ENCODE assay signal across 20 mouse cellular contexts in the genomic region with DNA sequence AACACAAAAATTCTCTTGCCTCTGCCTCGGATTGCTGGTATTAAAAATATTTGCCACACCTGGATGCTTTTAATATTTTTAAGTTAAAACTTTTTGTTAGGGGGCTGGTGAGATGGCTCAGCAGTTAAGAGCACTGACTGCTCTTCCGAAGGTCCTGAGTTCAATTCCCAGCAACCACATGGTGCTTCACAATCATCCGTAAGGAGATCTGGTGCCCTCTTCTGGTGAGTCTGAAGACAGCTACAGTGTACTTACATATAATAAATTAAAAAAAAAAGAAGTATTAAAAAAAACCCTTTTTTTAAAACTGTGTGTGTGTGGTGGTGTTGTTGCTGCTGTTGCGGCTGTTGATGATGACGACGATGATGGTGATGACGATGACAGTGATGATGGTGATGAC. TPM values are rescaled to one million over a fixed set of nuclear protein-coding genes. Genes with fewer than 3 reads are reported as not detected.
A peak's percentile ranks its signal among the peaks of the same experiment; 100 is the strongest.
DNase-seq lines count a peak whose midpoint lies in the region; ATAC-seq and TF ChIP-seq lines count a peak whose summit lies in the region.
"Not testable (repeated sequence)": the region's sequence is repeated elsewhere in the genome, so short reads cannot be mapped to it uniquely, and the experiment has no call there.
"Had no signal": no experiment of that assay in that cellular context is flagged by ENCODE, and none has a peak within 500 bp of the region (broad histone marks: within the 10 kb centered on the region; RNA-seq: fewer than 3 reads in every experiment).

No protein-coding gene starts in this region.

- not testable (repeated sequence) for H3K9ac ChIP-seq in ES-E14 (ENCODE audit: insufficient read depth, low read depth, low read length, poor library complexity, severe bottlenecking); heart, adult 2 months (ENCODE audit: low read depth, low read length); kidney, postnatal 0 days (ENCODE audit: low read depth, low read length); liver, embryonic 12.5 days; liver, postnatal 0 days (replicated peaks); stomach, postnatal 0 days (ENCODE audit: low read length)

- H3K36me3 ChIP-seq in ES-E14 (ENCODE audit: control insufficient read depth, insufficient read depth, low read length, poor library complexity, severe bottlenecking); heart, adult 2 months (ENCODE audit: control insufficient read depth, insufficient read depth, low read length); kidney, postnatal 0 days (ENCODE audit: insufficient read depth, low read length); liver, embryonic 12.5 days; liver, postnatal 0 days (replicated peaks; ENCODE audit: insufficient read depth, low read length); stomach, postnatal 0 days (ENCODE audit: control insufficient read depth, insufficient read depth, low read length): not testable (repeated sequence)

- not testable (repeated sequence) for H3K4me3 ChIP-seq in ES-E14 (ENCODE audit: insufficient read depth in 1 of 2, low read depth in 1 of 2, low read length in 2 of 2, poor library complexity in 1 of 2, severe bottlenecking in 1 of 2); heart, adult 2 months; kidney, postnatal 0 days (replicated peaks; ENCODE audit: low read depth, low read length); liver, embryonic 12.5 days; liver, postnatal 0 days (ENCODE audit: low read depth, low read length); stomach, postnatal 0 days (ENCODE audit: low read depth, low read length)

- 81% methylated on average over 7 of the region's 7 CpGs for WGBS in heart, adult 2 months
- 84% methylated on average over 7 of the region's 7 CpGs for WGBS in kidney, postnatal 0 days
- WGBS in liver, embryonic 12.5 days (ENCODE audit: insufficient replicate concordance): 83% methylated on average over 7 of the region's 7 CpGs
- WGBS in liver, postnatal 0 days (ENCODE audit: insufficient replicate concordance): 86% methylated on average over 7 of the region's 7 CpGs
- WGBS in stomach, postnatal 0 days: 80% methylated on average over 7 of the region's 7 CpGs

- TF ChIP-seq EP300 in heart, adult 2 months (IDR thresholded peaks at IDR 0.05; ENCODE audit: insufficient read depth, low read depth, low read length); liver, postnatal 0 days (IDR thresholded peaks at IDR 0.05; ENCODE audit: low read depth); stomach, postnatal 0 days (optimal IDR thresholded peaks at IDR 0.05): not testable (repeated sequence)

- not testable (repeated sequence) for H3K4me2 ChIP-seq in kidney, postnatal 0 days (ENCODE audit: low read length); liver, embryonic 12.5 days; liver, postnatal 0 days (ENCODE audit: low read depth, low read length); stomach, postnatal 0 days (replicated peaks; ENCODE audit: low read depth)

- TF ChIP-seq POLR2A in heart, adult 2 months (IDR thresholded peaks at IDR 0.05; ENCODE audit: insufficient read depth, low read depth, low read length): not testable (repeated sequence)

- not testable (repeated sequence) for H3K4me1 ChIP-seq in ES-E14 (ENCODE audit: control insufficient read depth in 2 of 2, insufficient read depth in 2 of 2, low read length in 2 of 2, poor library complexity in 1 of 2); heart, adult 2 months (ENCODE audit: control insufficient read depth, insufficient read depth, low read length); kidney, postnatal 0 days (replicated peaks; ENCODE audit: insufficient read depth, low read length); stomach, postnatal 0 days (replicated peaks; ENCODE audit: control insufficient read depth, insufficient read depth)
- H3K4me1 ChIP-seq in liver, embryonic 12.5 days: peaks cover 51% of the 10 kb centered on the region
- peaks cover 21% of the 10 kb centered on the region for H3K4me1 ChIP-seq in liver, postnatal 0 days (ENCODE audit: insufficient read depth)

- intact Hi-C loops in heart, adult 2 months (cut with DNase I): loop anchor here (2.0 kb wide), 1 partner anchor 67 kb away; no protein-coding TSS in a partner anchor

- in situ Hi-C loops in ES-E14 (cut with MboI; ENCODE audit: low sequenced_read_pairs in 2 of 2, unreplicated experiment in 2 of 2): not testable (repeated sequence)

- DNase-seq in A20 (ENCODE audit: low read depth, low spot score): peak; percentile 51
- not testable (repeated sequence) for DNase-seq in ES-E14 (ENCODE audit: low read depth, low spot score); heart, adult 2 months; kidney, postnatal 0 days (ENCODE audit: low spot score); liver, postnatal 0 days; stomach, postnatal 0 days (ENCODE audit: low spot score)
- peak; percentile 62 for DNase-seq in ZHBTc4 (ENCODE audit: low read depth, low spot score)

- H3K27ac ChIP-seq in ES-E14 (ENCODE audit: insufficient read depth, low read depth, low read length, poor library complexity, severe bottlenecking); heart, adult 2 months; kidney, postnatal 0 days; stomach, postnatal 0 days (replicated peaks): not testable (repeated sequence)
- peak overlapping the region; percentile 95 for H3K27ac ChIP-seq in liver, embryonic 12.5 days
- H3K27ac ChIP-seq in liver, postnatal 0 days (ENCODE audit: low read depth): peak overlapping the region; percentile 94

- TF ChIP-seq CTCF in heart, adult 2 months (IDR thresholded peaks at IDR 0.05): peak; percentile 52
- TF ChIP-seq CTCF in kidney, postnatal 0 days (IDR thresholded peaks at IDR 0.05; ENCODE audit: low read depth): peak; percentile 59
- TF ChIP-seq CTCF in liver, postnatal 0 days (IDR thresholded peaks at IDR 0.05; ENCODE audit: low read depth): peak; percentile 51
- peak; percentile 60 for TF ChIP-seq CTCF in stomach, postnatal 0 days (IDR thresholded peaks at IDR 0.05; ENCODE audit: low read depth)

- H3K9me3 ChIP-seq in ES-E14 (ENCODE audit: control insufficient read depth, insufficient read depth, low read depth, low read length); kidney, postnatal 0 days (replicated peaks; ENCODE audit: low read length); liver, embryonic 12.5 days (replicated peaks); liver, postnatal 0 days (ENCODE audit: low read length); stomach, postnatal 0 days (ENCODE audit: control insufficient read depth, low read length): not testable (repeated sequence)

- not testable (repeated sequence) for H3K27me3 ChIP-seq in heart, adult 2 months (ENCODE audit: control insufficient read depth, insufficient read depth, low read length); kidney, postnatal 0 days (ENCODE audit: insufficient read depth, low read length); liver, postnatal 0 days (ENCODE audit: insufficient read depth, low read length); stomach, postnatal 0 days (ENCODE audit: control insufficient read depth, insufficient read depth, low read length)
- peaks cover 11% of the 10 kb centered on the region for H3K27me3 ChIP-seq in liver, embryonic 12.5 days (replicated peaks)

- not testable (repeated sequence) for ATAC-seq in kidney, postnatal 0 days (replicated peaks; ENCODE audit: low FRiP score, low read depth); liver, embryonic 12.5 days; liver, postnatal 0 days; stomach, postnatal 0 days (ENCODE audit: low FRiP score, low TSS enrichment)

- not testable (repeated sequence) for H3K79me2 ChIP-seq in heart, adult 2 months (replicated peaks; ENCODE audit: control insufficient read depth, insufficient read depth, low read length)

RNA-seq across cellular contexts. Expression of a gene that starts 4.7 kb away (rescaled TPM):
- 0.67 and 1.0 TPM in 2 replicates for total RNA-seq in ES-E14 (2012; rRNA removed)
- 1 to 10 TPM in 1 of 2 experiments, under 1 TPM in 1; 0.25 to 1.1 TPM for total RNA-seq in heart, adult 2 months (2021)
- polyA plus RNA-seq in heart, adult 2 months (2012; rRNA removed): 0.21 and 0.56 TPM in 2 replicates
- polyA plus RNA-seq in kidney, postnatal 0 days (2015; fragmentation: Nextera tagmentation; extraction: Ambion mirVana): 4.0 and 4.6 TPM in 2 replicates
- 0.18 and 0.46 TPM in 2 replicates for polyA plus RNA-seq in liver, embryonic 12.5 days (2016; fragmentation: Nextera tagmentation; extraction: Ambion mirVana)
- 1.6 TPM in 1 of 2 replicates, not detected in the other for polyA plus RNA-seq in liver, postnatal 0 days (2015; fragmentation: Nextera tagmentation; extraction: Ambion mirVana)
- 0.86 and 0.96 TPM in 2 replicates for polyA plus RNA-seq in stomach, postnatal 0 days (2015; fragmentation: Nextera tagmentation; extraction: Ambion mirVana)
- total RNA-seq: granulocyte monocyte progenitor cell, adult 5-6 weeks; megakaryocyte progenitor cell, adult 5-6 weeks; neutrophil, adult 5-6 weeks had no signal
- polyA plus RNA-seq: activated CD4-positive, CD25-positive, alpha-beta regulatory T cell, adult 4 months had no signal

RNA-seq across cellular contexts. Expression of a gene that starts 8.5 kb away (rescaled TPM):
- total RNA-seq in ES-E14 (2012; rRNA removed): 823 and 1,116 TPM in 2 replicates
- 100 to 1,000 TPM; 850 to 914 TPM for total RNA-seq in heart, adult 2 months (2021)
- 1,001 and 1,201 TPM in 2 replicates for polyA plus RNA-seq in heart, adult 2 months (2012; rRNA removed)
- 1,422 and 1,480 TPM in 2 replicates for polyA plus RNA-seq in kidney, postnatal 0 days (2015; fragmentation: Nextera tagmentation; extraction: Ambion mirVana)
- polyA plus RNA-seq in liver, embryonic 12.5 days (2016; fragmentation: Nextera tagmentation; extraction: Ambion mirVana): 1,528 and 1,635 TPM in 2 replicates
- polyA plus RNA-seq in liver, postnatal 0 days (2015; fragmentation: Nextera tagmentation; extraction: Ambion mirVana): 1,017 and 1,029 TPM in 2 replicates
- polyA plus RNA-seq in stomach, postnatal 0 days (2015; fragmentation: Nextera tagmentation; extraction: Ambion mirVana): 1,070 and 1,103 TPM in 2 replicates

RNA-seq across cellular contexts. Expression of a gene that starts 12.9 kb away (rescaled TPM):
- 1.0 and 1.9 TPM in 2 replicates for total RNA-seq in ES-E14 (2012; rRNA removed)
- under 1 TPM; 0.18 TPM for total RNA-seq in heart, adult 2 months (2021)
- polyA plus RNA-seq in heart, adult 2 months (2012; rRNA removed): 0.15 and 0.25 TPM in 2 replicates
- 0.09 TPM in 1 of 2 replicates, not detected in the other for polyA plus RNA-seq in kidney, postnatal 0 days (2015; fragmentation: Nextera tagmentation; extraction: Ambion mirVana)
- polyA plus RNA-seq in liver, embryonic 12.5 days (2016; fragmentation: Nextera tagmentation; extraction: Ambion mirVana): 0.07 TPM in 1 of 2 replicates, not detected in the other
- 0.06 TPM in 1 of 2 replicates, not detected in the other for polyA plus RNA-seq in liver, postnatal 0 days (2015; fragmentation: Nextera tagmentation; extraction: Ambion mirVana)
- 6.8 and 6.9 TPM in 2 replicates for polyA plus RNA-seq in stomach, postnatal 0 days (2015; fragmentation: Nextera tagmentation; extraction: Ambion mirVana)
- total RNA-seq: megakaryocyte progenitor cell, adult 5-6 weeks had no signal
- polyA plus RNA-seq: activated CD4-positive, CD25-positive, alpha-beta regulatory T cell, adult 4 months; forebrain, embryonic 12.5 days; heart, embryonic 10.5 days; hindbrain, embryonic 12.5 days; kidney, embryonic 14.5 days; limb, embryonic 13.5 days; midbrain, embryonic 10.5 days; neural tube, embryonic 11.5 days; stomach, embryonic 16.5 days had no signal

RNA-seq across cellular contexts. Expression of a gene that starts 19.5 kb away (rescaled TPM):
- total RNA-seq in ES-E14 (2012; rRNA removed): 77.2 and 87.1 TPM in 2 replicates
- 10 to 100 TPM; 29.7 to 33.0 TPM for total RNA-seq in heart, adult 2 months (2021)
- polyA plus RNA-seq in heart, adult 2 months (2012; rRNA removed): 28.9 and 33.2 TPM in 2 replicates
- polyA plus RNA-seq in kidney, postnatal 0 days (2015; fragmentation: Nextera tagmentation; extraction: Ambion mirVana): 83.7 and 86.6 TPM in 2 replicates
- polyA plus RNA-seq in liver, embryonic 12.5 days (2016; fragmentation: Nextera tagmentation; extraction: Ambion mirVana): 134 and 137 TPM in 2 replicates
- 42.0 and 43.7 TPM in 2 replicates for polyA plus RNA-seq in liver, postnatal 0 days (2015; fragmentation: Nextera tagmentation; extraction: Ambion mirVana)
- polyA plus RNA-seq in stomach, postnatal 0 days (2015; fragmentation: Nextera tagmentation; extraction: Ambion mirVana): 62.0 and 65.8 TPM in 2 replicates

RNA-seq across cellular contexts. Expression of a gene that starts 20.0 kb away (rescaled TPM):
- 31.4 and 39.6 TPM in 2 replicates for total RNA-seq in ES-E14 (2012; rRNA removed)
- total RNA-seq in heart, adult 2 months (2021): 10 to 100 TPM; 27.3 to 30.4 TPM
- 18.4 and 19.7 TPM in 2 replicates for polyA plus RNA-seq in heart, adult 2 months (2012; rRNA removed)
- 57.1 and 61.9 TPM in 2 replicates for polyA plus RNA-seq in kidney, postnatal 0 days (2015; fragmentation: Nextera tagmentation; extraction: Ambion mirVana)
- polyA plus RNA-seq in liver, embryonic 12.5 days (2016; fragmentation: Nextera tagmentation; extraction: Ambion mirVana): 53.5 and 54.1 TPM in 2 replicates
- 20.9 and 22.2 TPM in 2 replicates for polyA plus RNA-seq in liver, postnatal 0 days (2015; fragmentation: Nextera tagmentation; extraction: Ambion mirVana)
- polyA plus RNA-seq in stomach, postnatal 0 days (2015; fragmentation: Nextera tagmentation; extraction: Ambion mirVana): 27.7 and 31.8 TPM in 2 replicates
